Mouse (Mus musculus) spleen, adult 2 months (tissue): ENCODE results near the gene Wnk2. TPM values are rescaled to one million over a fixed set of nuclear protein-coding genes. Genes with fewer than 3 reads are reported as not detected.

Source experiments
- DNase-seq, 2 experiments: peaks; one replicate each; pipeline versions ENCODE4 v3.0.0 to v3.0.0-alpha.2; 2012 to 2021; ENCODE audit warnings: low spot score in 2 of 2, low read depth in 1 of 2
- H3K27ac ChIP-seq: fragments of 200-500 bp; 2 replicates; pipeline ENCODE4 v1.5.1; 2012; ENCODE audit warnings: low read length, inconsistent platforms; ENCODE audit not compliant: insufficient read depth
- H3K27me3 ChIP-seq: fragments of 200-500 bp; 2 replicates; pipeline ENCODE4 v1.6.1; 2012; ENCODE audit warnings: mild to moderate bottlenecking, moderate library complexity, low read length, inconsistent platforms; ENCODE audit not compliant: control insufficient read depth, insufficient read depth
- H3K36me3 ChIP-seq: fragments of 200-500 bp; 2 replicates; pipeline ENCODE4 v1.6.1; 2012; ENCODE audit warnings: mild to moderate bottlenecking, low read length, inconsistent platforms; ENCODE audit not compliant: control insufficient read depth, insufficient read depth
- H3K4me1 ChIP-seq: fragments of 200-500 bp; 2 replicates; pipeline ENCODE4 v1.6.1; 2011; ENCODE audit warnings: inconsistent platforms; ENCODE audit not compliant: control insufficient read depth, insufficient read depth, insufficient read length
- H3K4me3 ChIP-seq: fragments of 200-500 bp; 2 replicates; pipeline ENCODE4 v1.5.1; 2011; ENCODE audit warnings: mild to moderate bottlenecking, inconsistent platforms; ENCODE audit not compliant: insufficient read depth, insufficient read length; ENCODE audit errors: extremely low read depth
- CTCF ChIP-seq: fragments of 200-500 bp; IDR thresholded peaks from 2 replicates; pipeline ENCODE4 v1.5.1; 2011; ENCODE audit warnings: mild to moderate bottlenecking, inconsistent platforms; ENCODE audit not compliant: insufficient read depth, insufficient read length, insufficient replicate concordance; ENCODE audit errors: extremely low read depth
- POLR2A ChIP-seq: fragments of 200-500 bp; IDR thresholded peaks from 2 replicates; pipeline ENCODE4 v1.6.1; 2011; ENCODE audit warnings: low read depth, low read length, inconsistent platforms
- WGBS: fragments of 180-500 bp; shearing (Covaris S2); methylation state at CpG from one replicate; pipeline ENCODE4 v1.1.7; 2018; 5-methylcytosine and 5-hydroxymethylcytosine counted together
- polyA plus RNA-seq: library from polyadenylated mRNA; depleted of rRNA; stranded (reverse); fragments of >200 nt; gene quantifications from 2 replicates; pipeline ENCODE4 v1.2.3, GENCODE M21; 2012

The Wnk2 gene
- polyA plus RNA-seq, 1 experiment: 0.62 TPM

DNA sequence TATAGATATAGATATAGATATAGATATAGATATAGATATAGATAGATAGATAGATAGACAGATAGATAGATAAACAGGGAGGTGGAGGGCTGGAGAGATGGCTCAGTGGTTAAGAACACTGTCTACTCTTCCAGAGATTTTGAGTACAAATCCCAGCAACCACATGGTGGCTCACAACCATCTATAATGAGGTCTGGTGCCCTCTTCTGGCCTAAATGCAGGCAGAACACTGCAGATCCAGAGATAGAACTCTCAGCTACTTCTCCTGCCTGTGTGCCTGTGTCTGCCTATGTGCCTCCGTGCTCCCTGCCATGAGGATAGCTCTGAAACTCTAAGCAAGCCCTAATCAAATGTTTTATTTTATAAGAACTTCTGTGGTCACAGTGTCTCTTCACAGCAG lies 100.4 kb downstream of the Wnk2 start:
- no peak overlapping the region for H3K27ac ChIP-seq
- no peaks in the 10 kb centered on the region for H3K36me3 ChIP-seq
- 92% methylated on average over 1 of the region's 1 CpGs for WGBS
- H3K4me1 ChIP-seq: no peaks in the 10 kb centered on the region
- no peaks in the 10 kb centered on the region for H3K27me3 ChIP-seq
- no peak for TF ChIP-seq CTCF
- TF ChIP-seq POLR2A: no peak
- H3K4me3 ChIP-seq: no peak overlapping the region
- DNase-seq: no peak

DNA sequence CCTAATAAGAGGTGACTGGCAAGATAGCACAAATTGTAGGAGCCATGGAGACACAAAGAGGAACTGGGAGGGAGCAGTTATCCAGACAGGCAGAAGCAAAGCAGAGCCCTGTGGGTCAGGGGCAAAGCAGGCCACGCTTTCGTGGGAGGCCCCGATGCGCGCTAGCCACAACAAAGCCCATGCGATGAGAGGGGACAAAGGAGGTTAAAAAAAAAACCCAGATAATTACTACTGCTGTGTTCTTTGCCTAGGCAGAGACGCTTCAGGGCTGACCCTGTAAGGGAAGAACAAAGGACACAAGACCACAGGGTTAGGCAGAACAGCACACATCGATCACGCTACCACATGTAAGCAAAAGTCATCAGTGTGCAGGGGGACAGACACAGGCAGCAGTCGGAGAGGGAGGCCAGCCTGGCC lies 103.7 kb downstream of the Wnk2 start:
- TF ChIP-seq POLR2A (no peak), CTCF (no peak)
- H3K27ac ChIP-seq: no peak overlapping the region
- no peaks in the 10 kb centered on the region for H3K4me1 ChIP-seq
- H3K27me3 ChIP-seq: no peaks in the 10 kb centered on the region
- WGBS: 74% methylated on average over 10 of the region's 10 CpGs
- H3K36me3 ChIP-seq: no peaks in the 10 kb centered on the region
- no peak for DNase-seq
- H3K4me3 ChIP-seq: no peak overlapping the region

DNA sequence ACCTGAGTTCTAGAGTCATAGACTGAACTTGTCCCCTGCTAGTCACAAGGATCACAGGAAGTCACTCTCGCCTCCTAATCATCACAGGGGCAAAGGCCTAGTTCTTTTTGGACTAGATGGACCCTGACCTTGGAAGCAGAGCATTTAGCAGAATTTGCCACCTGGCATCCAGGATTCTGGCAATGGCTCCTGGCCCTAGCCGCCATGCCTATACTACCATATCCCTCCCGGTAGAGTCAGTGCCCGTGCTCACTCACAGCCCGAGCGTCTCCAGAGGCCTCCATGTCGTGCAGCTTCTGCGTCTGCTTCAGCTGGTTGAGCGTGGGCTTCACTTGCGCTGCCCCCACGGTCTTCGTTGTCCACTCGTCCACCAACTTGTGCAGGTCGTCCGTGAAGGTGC lies 105.4 kb downstream of the Wnk2 start:
- no peaks in the 10 kb centered on the region for H3K4me1 ChIP-seq
- H3K36me3 ChIP-seq: no peaks in the 10 kb centered on the region
- H3K27ac ChIP-seq: no peak overlapping the region
- WGBS: 93% methylated on average over 15 of the region's 15 CpGs
- no peak overlapping the region for H3K4me3 ChIP-seq
- no peak for TF ChIP-seq POLR2A
- no peak for TF ChIP-seq CTCF
- no peaks in the 10 kb centered on the region for H3K27me3 ChIP-seq
- no peak for DNase-seq

- Histone ChIP-seq H3K36me3 (no peaks in the 10 kb centered on the region), H3K27me3 (no peaks in the 10 kb centered on the region), H3K27ac (no peak overlapping the region), H3K4me3 (no peak overlapping the region), H3K4me1 (no peaks in the 10 kb centered on the region)
- TF ChIP-seq CTCF: no peak
- 86% methylated on average over 7 of the region's 7 CpGs for WGBS
- DNase-seq: no peak
Observed at GRCm38 (mm10) chr13:49036928-49037574, 110.8 kb downstream of the Wnk2 start.

DNA sequence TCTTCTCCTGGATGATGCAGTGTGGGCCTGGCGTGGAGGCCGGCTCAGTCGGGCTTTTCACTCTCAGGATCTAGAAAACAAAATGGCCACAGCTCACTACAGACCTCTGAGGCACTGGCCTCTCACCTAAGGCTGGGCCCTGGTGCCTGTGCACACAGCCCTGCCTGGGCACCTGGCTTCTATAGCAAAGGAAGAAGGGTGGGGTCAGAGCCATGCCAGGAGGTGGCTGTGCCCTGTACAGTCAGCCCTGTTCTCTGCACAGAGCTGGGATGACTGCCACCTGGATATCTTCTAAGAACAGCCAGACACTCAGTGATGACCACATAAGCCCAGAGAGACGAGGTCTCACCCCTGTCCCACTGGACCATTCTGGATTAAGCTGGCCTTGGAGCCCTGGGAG lies 111.4 kb downstream of the Wnk2 start:
- 91% methylated on average over 4 of the region's 4 CpGs for WGBS
- Histone ChIP-seq H3K4me3 (no peak overlapping the region), H3K4me1 (no peaks in the 10 kb centered on the region), H3K27me3 (no peaks in the 10 kb centered on the region), H3K36me3 (no peaks in the 10 kb centered on the region), H3K27ac (no peak overlapping the region)
- no peak for TF ChIP-seq POLR2A
- no peak for TF ChIP-seq CTCF
- no peak for DNase-seq

GRCm38 (mm10) chr13:49031029-49031428 lies 116.8 kb downstream of the Wnk2 start:
- H3K27ac ChIP-seq: no peak overlapping the region
- TF ChIP-seq POLR2A (no peak), CTCF (no peak)
- no peaks in the 10 kb centered on the region for H3K36me3 ChIP-seq
- H3K4me1 ChIP-seq: no peaks in the 10 kb centered on the region
- no peak for DNase-seq
- H3K4me3 ChIP-seq: no peak overlapping the region
- 85% methylated on average over 2 of the region's 2 CpGs for WGBS
- H3K27me3 ChIP-seq: no peaks in the 10 kb centered on the region

- TF ChIP-seq CTCF (no peak), POLR2A (no peak)
- Histone ChIP-seq H3K27ac (no peak overlapping the region), H3K36me3 (no peaks in the 10 kb centered on the region), H3K27me3 (no peaks in the 10 kb centered on the region), H3K4me1 (no peaks in the 10 kb centered on the region), H3K4me3 (no peak overlapping the region)
- no peak for DNase-seq
- WGBS: 78% methylated on average over 8 of the region's 8 CpGs
Observed at GRCm38 (mm10) chr13:49028757-49029539, 118.9 kb downstream of the Wnk2 start.
